Mouse (Mus musculus) cerebellum, adult 2 months (tissue): ENCODE data around the gene Gm10147. TPM values are rescaled to one million over a fixed set of nuclear protein-coding genes. Genes with fewer than 3 reads are reported as not detected.
"Not testable (repeated sequence)": the region's sequence is repeated elsewhere in the genome, so short reads cannot be mapped to it uniquely, and the experiment has no call there.

Experiments
- DNase-seq, 2 experiments: peaks; one replicate each; pipeline ENCODE4 v3.0.0; 2021
- H3K27ac ChIP-seq: fragments of 200-500 bp; 2 replicates; pipeline ENCODE4 v1.5.1; 2012; ENCODE audit warnings: low read length, control low read depth, inconsistent platforms; ENCODE audit not compliant: insufficient read depth
- H3K27me3 ChIP-seq: fragments of 200-500 bp; 2 replicates; pipeline ENCODE4 v1.6.1; 2012; ENCODE audit warnings: inconsistent platforms, mild to moderate bottlenecking, low read length, moderate library complexity; ENCODE audit not compliant: control insufficient read depth, insufficient read depth
- H3K4me1 ChIP-seq: fragments of 200-500 bp; 2 replicates; pipeline ENCODE4 v1.6.1; 2011; ENCODE audit warnings: low read length; ENCODE audit not compliant: control insufficient read depth, insufficient read depth
- H3K4me3 ChIP-seq: fragments of 200-500 bp; replicated peaks from 2 replicates; pipeline ENCODE3; 2011; ENCODE audit warnings: mild to moderate bottlenecking, low read depth, low read length, control low read depth; ENCODE audit not compliant: insufficient read depth
- WGBS: fragments of 180-500 bp; shearing (Covaris S2); methylation state at CpG from one replicate; pipeline ENCODE4 v1.1.7; 2018; 5-methylcytosine and 5-hydroxymethylcytosine counted together
- polyA plus RNA-seq: library from polyadenylated mRNA; depleted of rRNA; stranded (reverse); fragments of >200 nt; gene quantifications from 2 replicates; pipeline ENCODE4 v1.2.3, GENCODE M21; 2012; rRNA removed

Gm10147 gene
- polyA plus RNA-seq: not detected in 2 replicates

DNA sequence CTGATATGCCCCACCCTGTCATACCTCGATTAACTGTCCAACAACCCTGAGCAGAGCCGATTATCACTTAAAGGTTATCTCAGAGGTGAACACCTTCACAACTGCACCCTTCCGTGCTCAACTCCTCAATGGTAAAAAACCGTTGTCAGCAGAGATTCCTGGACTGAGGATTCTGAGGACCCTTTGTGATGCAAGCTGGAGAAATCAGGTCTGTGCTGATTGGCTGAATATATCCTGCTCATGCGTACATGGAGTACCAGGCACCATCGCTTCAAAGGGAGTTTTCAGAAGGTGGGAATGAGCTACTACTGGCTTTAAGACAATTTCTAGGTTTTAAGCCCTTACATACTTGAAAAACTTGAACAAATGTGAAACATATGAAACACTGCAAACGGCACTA lies at the start of gene Gm10147:
Gene Gm10147 (minus strand): TSS at position 101 of the 400 bp plus-strand sequence.
- no CpG with 5 or more reads among the region's 7 CpGs for WGBS
- not testable (repeated sequence) for H3K4me3 ChIP-seq, H3K27ac ChIP-seq, H3K27me3 ChIP-seq, H3K4me1 ChIP-seq, DNase-seq
